Mouse (Mus musculus) left cerebral cortex, postnatal 4 days (tissue): Measurements from ENCODE around the gene BC024978. TPM values are rescaled to one million over a fixed set of nuclear protein-coding genes. Genes with fewer than 3 reads are reported as not detected.
A peak's percentile ranks its signal among the peaks of the same experiment; 100 is the strongest.

ENCODE experiments used
- DNase-seq: peaks from one replicate; pipeline ENCODE4 v3.0.0-alpha.2; 2022
- intact Hi-C: fragments of 180-260 bp; cut with DNase I; formaldehyde crosslinking; loops from one replicate; pipeline ENCODE4 v1.15.1; 2025
- microRNA-seq: library from miRNA; unstranded; fragments of <30 nt; microRNA quantifications from one replicate; pipeline ENCODE4 v1.2.0, GENCODE M21; 2022
- total RNA-seq, 2 experiments: library from RNA; stranded (reverse); gene quantifications; 2 replicates each; pipeline ENCODE4 v1.2.3; 2021

Gene BC024978
- total RNA-seq, 2 experiments from 2014 or later: 16.3 to 18.0 TPM

DNA sequence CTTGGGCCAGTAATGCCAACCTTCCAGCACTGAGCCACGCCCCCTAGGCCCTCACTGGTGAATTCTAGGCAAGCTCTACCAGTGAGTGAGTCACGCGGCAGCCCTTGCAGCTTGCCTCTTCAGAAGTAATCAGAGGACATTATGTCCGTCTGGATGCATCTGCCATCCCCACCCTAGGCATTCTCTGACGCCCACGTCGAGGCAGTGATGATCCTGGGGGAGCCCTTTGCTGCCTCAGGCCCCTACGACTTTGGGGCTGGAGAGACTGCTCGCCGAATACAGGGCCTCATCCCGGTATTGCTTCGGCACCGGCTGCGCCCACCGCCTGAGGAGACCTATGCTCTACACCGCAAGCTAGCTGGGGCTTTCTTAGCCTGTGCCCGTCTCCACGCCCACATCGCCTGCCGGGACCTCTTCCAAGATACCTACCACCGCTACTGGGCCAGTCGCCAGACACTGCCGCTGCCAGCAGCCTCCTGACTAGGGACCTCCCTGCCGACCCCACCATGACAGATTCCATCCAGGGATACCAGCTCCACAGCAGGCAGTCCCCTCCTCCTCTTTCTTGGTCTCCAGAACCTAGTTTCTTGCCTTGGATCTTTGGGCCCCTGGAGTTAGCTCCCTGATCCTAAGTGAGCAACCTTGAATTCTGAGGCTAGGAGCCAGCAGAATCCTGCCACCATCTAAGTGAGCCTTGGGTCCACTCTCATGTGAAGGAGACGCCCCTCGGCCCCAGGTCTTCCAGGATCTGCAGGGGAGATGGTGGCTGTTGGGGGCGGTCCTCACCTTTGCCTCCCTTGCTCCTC, 61.7 kb downstream of the BC024978 start:
- intact Hi-C loops: no loop called here
- DNase-seq: peak; percentile 96

DNA sequence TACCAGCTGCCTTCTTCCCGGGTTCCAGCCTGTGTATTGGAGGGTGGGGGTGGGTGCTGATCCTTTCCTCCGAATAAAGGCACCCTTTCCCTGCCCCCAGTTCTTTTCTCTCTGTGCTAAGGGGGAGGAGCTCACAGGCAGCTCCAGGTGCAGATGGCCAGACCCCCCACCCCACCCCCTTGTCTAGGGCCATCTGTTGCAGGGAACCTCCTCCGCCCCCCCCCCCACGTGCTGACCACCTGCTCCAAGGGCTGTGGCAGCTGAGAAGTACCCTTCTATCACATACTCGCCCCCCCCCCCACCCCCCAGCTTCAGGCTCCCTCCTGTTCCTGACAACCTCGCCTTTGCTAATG, 62.2 kb downstream of the BC024978 start:
- DNase-seq: peak; percentile 96
- intact Hi-C loops: no loop called here

DNA sequence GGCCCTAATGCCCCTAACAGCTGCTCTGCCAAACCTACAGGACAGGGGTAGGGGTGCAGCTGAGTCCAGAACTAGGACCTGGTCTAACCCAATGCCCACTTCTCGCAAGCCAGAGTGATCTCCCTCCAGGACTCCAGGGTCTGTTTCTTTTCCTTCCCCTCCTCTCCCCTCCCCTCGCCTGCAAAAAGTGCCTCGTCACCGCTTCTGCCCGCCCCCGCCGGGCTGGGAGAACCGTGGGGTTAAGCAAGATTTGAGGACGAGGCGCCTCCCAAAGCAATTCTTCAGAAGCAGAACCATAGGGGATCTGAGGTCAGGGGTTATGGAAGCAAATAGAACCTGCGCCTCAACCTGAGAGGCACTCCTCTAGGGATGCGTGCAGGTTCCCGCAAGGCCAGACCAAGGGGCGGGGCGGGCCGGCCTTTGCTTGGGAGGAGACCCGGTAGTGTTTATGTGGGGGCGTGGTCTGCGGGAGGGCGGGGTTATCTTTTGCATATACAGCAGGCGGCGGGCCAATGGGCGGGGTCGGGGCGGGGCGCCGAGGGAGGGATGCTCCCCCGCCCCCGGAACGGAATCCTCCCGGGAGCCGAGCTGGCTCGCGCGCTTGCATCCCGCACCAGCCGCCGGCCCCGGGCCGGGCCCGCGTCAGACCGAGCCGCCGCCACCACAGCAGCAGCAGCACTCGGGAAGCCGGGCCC, 62.8 kb downstream of the BC024978 start, which contains the start of gene Numbl:
Gene Numbl (plus strand): TSS at position 229 of the 695 bp plus-strand sequence.
- peak; percentile 100 for DNase-seq
- intact Hi-C loops: no loop called here

DNA sequence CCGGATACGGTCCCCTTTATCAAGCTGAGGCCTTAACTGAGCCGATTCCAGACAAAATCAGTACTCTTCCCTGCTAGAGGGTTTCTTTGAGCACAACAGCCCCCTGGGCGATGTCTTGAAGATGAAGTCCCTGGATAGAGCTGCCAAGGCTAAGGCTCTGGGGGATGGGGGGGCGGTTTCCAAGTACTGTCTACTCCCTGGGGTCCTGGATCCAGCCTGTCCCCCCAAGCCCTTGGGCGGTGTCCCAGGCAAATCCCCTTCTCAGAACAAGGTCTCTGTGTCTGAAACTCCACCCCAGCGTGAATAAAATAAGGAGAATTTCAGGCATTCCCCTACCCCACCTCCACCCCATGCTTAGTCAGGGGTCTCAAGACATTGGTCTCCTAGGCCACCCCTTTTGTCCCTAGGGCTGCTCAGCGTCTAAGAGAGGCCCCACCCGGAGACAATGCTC, 63.7 kb downstream of the BC024978 start:
- intact Hi-C loops: no loop called here
- peak; percentile 59 for DNase-seq

DNA sequence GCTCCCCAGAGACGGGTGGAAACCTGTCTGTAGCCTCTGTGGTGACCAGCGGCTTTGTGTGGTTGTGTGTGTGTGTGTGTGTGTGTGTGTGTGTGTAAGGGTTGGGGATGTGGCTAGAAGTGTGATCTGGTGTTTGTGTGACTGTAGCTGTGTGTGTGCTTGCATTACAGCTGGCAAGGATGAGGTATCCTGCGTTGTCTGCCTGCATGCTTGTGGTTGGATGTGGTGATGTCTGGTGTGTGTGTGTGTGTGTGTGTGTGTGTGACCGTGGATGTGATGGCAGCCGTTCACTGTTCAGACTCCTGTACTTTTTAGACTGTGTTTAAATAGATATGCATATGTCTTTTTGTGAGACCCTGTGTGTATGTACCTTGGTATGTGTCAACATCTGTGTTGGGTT, 64.2 kb downstream of the BC024978 start:
- DNase-seq: peak; percentile 40
- intact Hi-C loops: no loop called here

Small RNA genes lying within 50 kb of the gene (microRNA-seq; reads per million reads assigned to microRNA genes)
- not detected for gene Mir1191
- 0.90 reads per million for gene Mir3101

Other genes starting within 250 kb of the BC024978 start
- not detected for gene Cyp2a12, start 166.7 kb upstream of the BC024978 start, total RNA-seq
- gene Cyp2f2, start 75.9 kb upstream of the BC024978 start, total RNA-seq: not detected
- gene Cyp2t4, start 42.1 kb upstream of the BC024978 start, total RNA-seq: not detected
- 10 to 100 TPM; 89.8 to 91.3 TPM for gene Egln2, start 29.0 kb upstream of the BC024978 start, total RNA-seq
- gene Rab4b, start 16.9 kb upstream of the BC024978 start, total RNA-seq: 10 to 100 TPM; 86.0 to 89.0 TPM
- gene Gm21983, start 14.7 kb upstream of the BC024978 start, total RNA-seq: not detected
- gene Mia, start 14.6 kb upstream of the BC024978 start, total RNA-seq: 1 to 10 TPM; 2.3 to 2.4 TPM
- 100 to 1,000 TPM in 1 of 2 experiments, 10 to 100 TPM in 1; 98.6 to 110 TPM for gene Snrpa, start 490 bp downstream of the BC024978 start, total RNA-seq
- gene Itpkc, start 32.9 kb downstream of the BC024978 start, total RNA-seq: 10 to 100 TPM; 14.1 to 14.3 TPM
- 10 to 100 TPM; 23.6 to 27.0 TPM for gene Coq8b, start 37.2 kb downstream of the BC024978 start, total RNA-seq
- 100 to 1,000 TPM; 101 to 104 TPM for gene Numbl, start 62.7 kb downstream of the BC024978 start, total RNA-seq
- gene Ltbp4, start 141.9 kb downstream of the BC024978 start, total RNA-seq: 10 to 100 TPM; 41.9 to 52.7 TPM
- gene Shkbp1, start 160.2 kb downstream of the BC024978 start, total RNA-seq: 10 to 100 TPM; 47.2 to 52.4 TPM
- gene Gm20479, start 161.6 kb downstream of the BC024978 start, total RNA-seq: not detected